Mouse (Mus musculus) heart, adult 9 months (tissue): ENCODE measurements at regions not wholly inside any gene's neighbourhood (a gene's known extent, or its start where the extent isn't known, plus 50 kb on each side); places are given as distances from the start of the nearest gene placed in this dataset.

ENCODE experiments used
- DNase-seq, 2 experiments: peaks; one replicate each; pipeline ENCODE4 v3.0.0; 2022; ENCODE audit warnings: low spot score in 2 of 2

DNA sequence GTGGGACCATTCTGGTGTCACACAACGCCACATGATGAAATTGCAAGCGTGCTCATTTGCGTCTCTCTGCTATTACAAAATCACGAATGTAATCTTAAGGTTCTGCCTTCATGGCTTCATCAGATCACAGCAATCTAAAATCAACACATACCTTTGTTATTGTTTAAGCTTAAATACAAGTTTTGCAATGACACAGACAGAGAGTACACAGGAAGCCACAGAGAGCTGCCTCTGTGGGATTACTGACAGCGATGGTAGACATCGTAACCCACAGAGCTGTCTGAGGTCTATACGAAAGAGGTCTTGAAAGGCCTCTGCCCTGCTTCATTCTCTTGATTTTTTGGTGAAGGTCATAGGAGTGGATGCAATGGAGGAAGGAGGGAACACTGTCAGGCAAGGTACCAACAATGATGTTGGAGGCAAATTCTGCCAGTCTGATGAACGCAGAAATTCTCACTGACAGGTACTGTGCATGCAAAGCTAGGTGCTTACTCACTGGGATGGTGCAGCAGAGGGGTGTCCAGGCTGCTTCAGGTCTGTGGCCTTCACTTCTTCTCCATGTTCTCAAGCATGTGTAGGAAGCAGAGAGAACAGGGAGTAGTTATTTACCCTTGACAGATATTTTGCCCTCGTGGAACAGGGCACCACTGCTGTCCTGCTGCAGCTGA is 226.5 kb downstream of the Gm19410 start:
- no peak for DNase-seq

DNA sequence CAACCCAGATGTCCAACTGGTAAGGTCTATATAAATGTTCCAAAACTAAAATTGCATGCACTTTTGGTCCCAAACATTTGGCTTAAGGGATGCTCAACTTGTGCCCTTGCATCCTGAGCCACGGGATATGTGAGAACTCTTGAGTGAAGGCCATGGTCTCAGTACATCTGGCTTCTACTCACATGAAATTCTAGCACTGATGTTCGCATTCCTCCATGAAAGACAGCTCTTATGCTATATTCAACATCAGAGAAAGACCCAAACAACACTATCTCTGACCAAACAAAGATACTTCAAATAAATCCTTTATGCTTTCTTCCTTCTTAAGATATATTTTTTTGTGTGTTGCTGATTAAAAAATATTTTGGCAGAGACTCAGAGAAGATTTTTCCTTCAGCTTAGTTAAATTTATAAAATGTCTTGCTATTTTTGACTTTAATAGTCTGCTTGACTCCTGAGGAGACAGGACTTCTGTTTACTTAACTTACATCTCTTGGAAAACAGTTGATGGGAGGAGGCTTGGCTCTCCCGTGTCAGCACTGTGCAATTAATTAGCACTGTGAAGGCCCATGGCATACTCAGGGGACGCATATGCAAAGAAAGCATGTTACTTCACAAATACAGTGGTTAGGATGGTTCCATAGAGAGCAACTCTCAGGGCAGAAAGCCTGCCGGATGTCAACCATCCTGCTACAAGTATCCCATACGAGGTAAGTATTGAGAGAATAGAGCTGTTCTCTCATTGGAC is 230.9 kb downstream of the Gm19410 start:
- DNase-seq = no peak

GRCm38 (mm10) chr8:35999584-35999983 is 234.0 kb downstream of the Gm19410 start:
- no peak for DNase-seq

DNA sequence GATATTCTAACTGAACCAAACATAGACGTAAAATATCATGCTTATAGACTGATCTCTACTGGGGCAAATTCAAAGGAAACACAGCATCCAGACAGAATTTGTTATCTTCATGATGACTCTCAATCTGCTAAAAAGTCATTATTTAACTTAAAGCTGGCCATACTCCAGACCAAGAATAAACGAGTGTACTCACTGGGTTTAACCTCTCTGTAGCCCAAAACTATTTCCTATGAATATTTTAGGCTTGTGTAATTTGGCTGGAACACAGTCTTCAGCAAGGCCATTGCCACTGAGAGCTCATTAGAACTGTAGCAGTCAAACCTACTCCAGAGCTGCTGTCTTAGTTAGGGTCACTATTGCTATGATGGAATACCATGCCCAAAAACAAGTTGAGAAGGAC is 238.8 kb downstream of the Gm19410 start:
- DNase-seq = no peak

- DNase-seq = no peak
These were observed 239.9 kb downstream of the Gm19410 start for GRCm38 (mm10) chr8:36005536-36005935.

DNA sequence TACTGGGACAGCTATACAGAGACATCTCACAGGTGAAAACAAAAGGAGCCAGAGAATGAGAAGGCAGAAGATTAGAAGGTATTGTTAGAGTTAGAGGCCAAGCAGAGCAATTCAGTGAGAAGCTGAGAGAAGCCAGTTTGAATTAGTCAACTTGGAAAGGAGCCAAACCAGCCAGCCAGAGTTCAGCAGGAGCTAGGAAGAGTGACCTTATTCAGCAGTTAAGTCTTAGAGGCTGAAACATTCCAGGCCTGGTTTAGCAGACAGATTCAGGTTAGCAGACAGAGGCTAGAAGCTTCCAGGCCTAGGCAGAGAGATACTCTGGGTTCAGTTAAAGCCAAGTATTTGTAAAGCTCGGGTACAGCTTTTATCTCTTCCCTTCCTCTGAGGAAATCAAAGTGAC is 242.1 kb downstream of the Gm19410 start:
- DNase-seq = no peak

DNA sequence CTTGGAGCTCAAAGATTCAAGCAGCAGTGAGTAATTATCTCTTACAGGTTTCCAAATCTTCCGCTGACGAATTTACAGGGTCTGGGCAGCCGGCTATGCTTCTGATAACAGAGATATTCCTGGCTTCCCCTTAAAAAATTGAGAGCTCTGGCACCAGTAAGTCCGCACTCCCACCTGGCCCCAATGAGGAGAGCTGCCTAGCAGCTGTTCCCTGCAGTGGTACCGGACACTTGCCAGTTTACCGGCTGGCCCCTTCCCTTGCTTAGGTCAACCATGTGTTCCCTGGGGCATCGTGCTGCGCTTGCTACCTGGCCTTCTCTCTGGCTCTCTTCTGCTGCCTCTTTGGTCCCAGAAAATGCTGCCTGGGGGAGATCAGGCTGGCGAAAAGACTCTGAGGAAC is 244.0 kb downstream of the Gm19410 start:
- DNase-seq = no peak

DNA sequence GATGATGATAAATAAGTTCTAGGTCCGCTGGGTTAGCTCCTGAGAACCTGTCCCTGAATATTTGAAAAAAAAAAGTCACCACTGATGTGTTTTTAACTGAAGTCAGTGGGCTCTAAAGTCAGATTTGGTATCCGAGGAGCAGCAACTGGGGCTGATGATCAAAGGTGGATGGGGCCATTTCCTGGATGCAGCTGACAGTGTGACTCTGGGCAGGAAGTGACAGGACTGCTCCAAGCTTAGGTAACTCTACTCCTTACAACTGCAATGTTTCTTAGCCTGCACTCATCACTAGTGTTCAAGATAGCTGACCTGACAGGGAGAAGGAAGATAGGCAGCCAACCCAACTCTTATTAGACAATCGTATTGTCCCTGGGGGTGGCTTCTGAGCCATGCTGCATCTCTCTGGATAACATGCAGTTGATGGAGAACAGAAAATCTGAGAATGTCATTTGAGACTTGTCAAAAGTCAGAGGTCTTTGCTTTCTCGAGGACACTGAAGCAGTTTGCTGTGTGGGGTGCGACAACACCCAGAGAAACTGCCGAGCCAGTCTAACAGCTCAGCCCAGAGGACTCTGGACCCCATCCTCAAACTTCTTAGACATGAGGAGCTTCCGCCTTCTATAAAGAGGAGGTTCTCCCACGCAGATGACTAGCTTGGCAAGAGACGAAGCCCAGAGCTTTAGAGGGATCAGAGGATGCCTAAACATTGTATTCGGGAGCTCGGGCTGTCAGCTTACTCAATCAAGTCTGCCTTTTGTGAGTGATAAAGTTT is 245.0 kb downstream of the Gm19410 start:
- DNase-seq = no peak

DNA sequence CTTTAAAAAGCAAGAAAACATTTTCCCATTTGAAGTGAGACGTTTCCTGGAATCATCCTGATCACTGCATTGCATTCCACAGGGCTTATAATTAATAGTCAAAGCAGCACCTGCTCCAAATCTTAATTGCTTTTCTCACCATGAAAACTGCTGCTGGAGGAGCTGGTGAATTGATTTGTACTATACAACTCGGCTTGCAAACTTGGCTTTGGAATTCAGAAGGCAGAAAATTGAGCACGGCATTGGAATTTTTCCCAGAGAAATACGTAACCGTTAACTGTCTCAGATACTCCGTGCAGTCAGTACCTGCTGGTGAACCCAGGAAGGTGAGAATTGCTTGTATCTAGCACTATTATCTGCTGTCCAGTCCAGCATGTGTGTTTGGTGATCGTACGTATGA is 249.3 kb downstream of the Gm19410 start:
- DNase-seq = no peak

GRCm38 (mm10) chr8:36016321-36017114 is 250.9 kb downstream of the Gm19410 start:
- DNase-seq = no peak

DNA sequence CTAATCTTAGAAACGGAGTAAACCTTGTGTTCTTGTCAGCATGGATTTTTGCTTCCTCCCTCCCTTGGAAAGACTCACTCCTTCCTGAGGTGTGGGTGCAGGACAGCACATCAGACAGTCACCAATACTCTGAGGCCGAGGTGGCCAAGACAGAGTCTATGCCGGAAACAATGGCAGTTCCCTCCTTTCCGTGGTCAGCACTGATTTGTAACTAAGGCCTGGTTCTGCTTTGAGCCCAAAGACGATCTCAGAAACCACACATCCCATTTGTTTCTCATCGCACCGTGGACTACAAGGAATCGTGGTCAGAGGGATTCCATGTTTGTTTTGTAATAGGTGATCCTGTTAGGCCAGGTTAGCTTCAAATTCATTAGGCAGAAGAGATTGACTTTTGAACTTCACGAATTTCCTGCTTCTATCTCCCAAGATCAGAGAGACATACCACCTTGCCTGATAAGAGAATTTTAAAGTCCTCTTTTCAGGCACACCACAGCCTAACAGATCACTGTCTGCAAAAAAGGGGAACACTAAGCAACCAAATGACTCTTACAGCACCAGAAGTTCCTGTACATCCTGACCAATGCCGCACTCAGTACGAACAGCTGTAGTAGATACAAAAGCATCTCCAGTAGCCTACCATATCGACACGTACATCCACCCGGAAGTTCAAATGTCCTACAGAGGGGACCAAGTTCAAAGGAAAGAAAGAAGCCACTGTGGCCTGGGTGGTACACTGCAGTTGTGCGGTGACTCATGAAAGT is 253.6 kb downstream of the Gm19410 start:
- DNase-seq = no peak

DNA sequence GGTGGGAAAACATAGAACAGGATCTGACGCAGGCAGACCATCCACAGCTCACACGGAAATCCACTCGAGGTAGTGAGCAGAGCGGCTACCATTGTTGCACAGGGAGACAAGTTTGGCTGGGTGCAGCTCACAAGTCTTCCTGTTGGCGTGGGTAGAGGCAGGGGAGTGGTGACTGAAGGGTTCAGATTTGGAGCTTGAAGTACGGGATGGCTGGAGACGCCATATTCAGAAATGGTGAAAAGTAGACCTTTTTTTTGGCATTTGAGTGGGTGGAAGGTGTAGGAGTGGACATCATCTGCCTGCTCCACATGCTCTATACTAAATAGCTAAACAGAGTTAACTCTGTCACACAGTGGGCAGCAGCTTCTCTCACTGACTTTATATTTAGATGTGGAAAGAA is 254.3 kb downstream of the Gm19410 start:
- no peak for DNase-seq

- no peak for DNase-seq
These were observed 262.0 kb downstream of the Gm19410 start for GRCm38 (mm10) chr8:36027586-36027985.

DNA sequence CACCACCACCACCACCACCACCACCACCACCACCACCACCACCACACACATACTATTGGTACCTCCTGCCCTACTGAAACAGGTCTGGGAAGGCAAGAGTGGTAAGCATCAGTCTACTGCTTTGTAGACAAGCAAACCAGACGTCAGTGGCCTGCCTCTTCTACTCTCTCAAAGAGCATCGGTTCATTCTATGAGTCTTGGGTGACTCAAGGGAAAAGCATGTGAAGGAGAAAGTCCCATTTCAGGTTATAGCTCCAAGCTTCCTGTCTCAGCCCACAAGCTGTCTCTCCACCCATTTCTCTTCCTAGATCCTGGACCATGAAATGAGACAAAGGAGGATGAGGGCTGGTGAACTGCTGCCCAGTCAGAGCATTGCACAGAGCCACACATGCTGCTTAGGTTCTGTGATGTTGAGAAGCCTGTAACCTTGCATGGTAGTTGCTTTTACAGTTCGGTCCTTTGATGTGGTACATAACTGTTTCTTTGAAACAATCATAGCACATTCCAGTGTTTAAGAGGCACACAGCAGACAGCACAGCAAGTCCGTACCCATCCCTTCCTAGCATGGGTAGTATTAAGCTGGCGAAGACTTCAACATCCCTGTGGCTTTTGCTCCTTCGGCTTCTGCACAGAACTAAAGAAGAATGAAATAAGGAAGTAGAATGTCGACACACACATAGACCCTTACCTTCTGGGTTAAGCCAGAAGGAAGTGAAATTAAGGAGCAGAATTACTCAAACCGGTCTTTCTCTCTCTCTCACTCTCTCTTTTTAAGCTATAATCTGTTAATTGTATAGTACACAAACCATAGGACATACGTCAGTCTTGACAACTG is 262.7 kb downstream of the Gm19410 start:
- DNase-seq = no peak

- no peak for DNase-seq
These were observed 263.9 kb downstream of the Gm19410 start for GRCm38 (mm10) chr8:36029445-36029844.

GRCm38 (mm10) chr8:36030237-36030636 is 264.6 kb downstream of the Gm19410 start:
- no peak for DNase-seq

DNA sequence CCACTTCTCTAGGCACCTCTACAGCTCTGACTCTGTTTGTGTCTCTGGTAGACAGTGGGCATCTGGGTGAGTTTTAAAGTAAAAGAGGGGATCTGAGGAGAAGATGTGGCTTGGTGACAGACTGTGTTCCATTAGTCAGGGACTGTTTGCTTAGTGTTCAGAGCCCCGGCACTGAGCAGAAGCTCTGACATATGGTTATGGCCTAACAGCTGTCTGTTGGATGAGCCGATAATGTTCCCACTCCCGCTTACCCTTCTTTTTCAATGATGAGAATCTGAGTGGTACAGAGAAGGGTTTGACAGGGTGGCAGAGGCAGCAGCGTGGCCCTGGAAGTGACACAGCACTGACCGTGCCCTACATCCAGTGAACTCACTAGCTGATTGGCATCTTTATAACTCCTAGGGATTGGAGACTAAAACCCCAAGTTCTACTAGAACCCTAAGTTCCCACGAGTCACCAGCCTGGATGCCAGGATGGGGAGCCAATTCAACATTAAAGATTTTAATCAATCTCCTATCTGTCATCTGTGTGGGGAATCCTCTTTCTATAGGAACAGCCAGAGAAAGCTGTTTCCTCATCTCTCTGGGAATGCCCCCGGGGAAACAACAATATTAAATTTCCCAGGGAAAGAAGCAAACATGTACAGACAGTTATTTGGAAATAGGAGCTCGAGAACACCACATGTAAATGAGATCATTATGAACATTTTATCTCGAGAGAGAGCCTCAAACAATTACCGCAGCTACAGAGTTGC is 266.6 kb downstream of the Gm19410 start:
- no peak for DNase-seq

- no peak for DNase-seq
These were observed 269.7 kb downstream of the Gm19410 start for GRCm38 (mm10) chr8:36035339-36035738.

- no peak for DNase-seq
These were observed 270.7 kb downstream of the Gm19410 start for GRCm38 (mm10) chr8:36036271-36036670.
